Mouse (Mus musculus) fibroblast of lung, adult 2 months (primary cell): ENCODE results near the gene Trmt10a.

Experiments used
- DNase-seq: peaks from one replicate; pipeline ENCODE4 v3.0.0-alpha.2; 2011; ENCODE audit warnings: low read depth

The Trmt10a gene

DNA sequence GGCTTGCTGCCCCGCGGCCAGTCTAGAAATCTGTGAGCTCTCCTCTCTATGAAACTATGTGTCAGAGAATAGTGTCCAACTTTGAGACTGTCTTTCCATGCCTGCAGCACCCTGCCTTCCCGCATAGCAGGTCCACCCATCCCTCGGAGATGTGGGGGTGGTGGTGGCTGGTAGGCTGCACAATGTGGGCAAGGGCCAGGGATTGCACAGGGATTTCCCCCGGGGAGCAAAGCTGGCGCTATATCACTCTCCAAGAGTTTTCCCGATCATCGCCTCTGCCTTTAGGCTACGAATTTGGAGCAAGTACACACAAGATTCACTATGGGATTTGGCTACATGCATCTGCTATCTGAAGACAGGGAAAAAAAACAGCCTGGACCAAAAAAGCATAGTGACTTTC, 54.3 kb downstream of the Trmt10a start:
- DNase-seq, result no peak

DNA sequence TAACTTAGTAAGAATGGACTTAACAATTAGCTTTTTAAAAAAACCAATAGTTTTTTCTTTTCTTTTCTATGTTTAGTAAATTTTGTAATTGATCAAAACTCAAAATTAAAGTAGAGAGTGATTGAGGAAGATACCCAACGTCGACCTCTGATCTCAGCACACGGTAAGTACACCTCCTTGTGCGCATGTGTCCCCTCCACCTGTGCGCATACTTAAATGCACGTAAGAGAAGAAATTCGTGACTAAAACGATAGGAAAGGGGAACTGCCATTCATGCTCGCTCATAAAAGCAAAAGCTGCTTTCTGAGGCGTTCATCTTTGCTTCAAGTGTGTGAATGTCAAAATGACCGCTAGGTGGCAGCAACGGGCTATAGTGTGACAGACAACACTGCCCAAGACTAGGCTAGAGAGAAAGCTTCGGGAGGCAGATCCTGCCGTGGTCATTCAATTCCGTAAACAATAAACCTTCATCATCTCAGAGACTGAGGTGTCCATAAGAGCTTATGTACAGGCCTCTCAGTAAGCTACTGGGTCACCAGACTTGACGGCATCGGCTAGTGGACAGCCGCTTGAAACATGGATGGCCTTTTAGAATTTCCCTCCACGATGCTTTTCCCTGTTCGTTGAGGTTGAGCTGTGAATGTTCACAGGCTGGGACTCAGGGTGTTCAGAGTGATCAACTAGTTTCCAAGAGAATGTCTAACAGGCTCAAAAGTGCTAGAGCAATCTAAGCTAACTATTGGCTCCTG, 54.9 kb downstream of the Trmt10a start:
- peak; percentile 45 for DNase-seq

DNA sequence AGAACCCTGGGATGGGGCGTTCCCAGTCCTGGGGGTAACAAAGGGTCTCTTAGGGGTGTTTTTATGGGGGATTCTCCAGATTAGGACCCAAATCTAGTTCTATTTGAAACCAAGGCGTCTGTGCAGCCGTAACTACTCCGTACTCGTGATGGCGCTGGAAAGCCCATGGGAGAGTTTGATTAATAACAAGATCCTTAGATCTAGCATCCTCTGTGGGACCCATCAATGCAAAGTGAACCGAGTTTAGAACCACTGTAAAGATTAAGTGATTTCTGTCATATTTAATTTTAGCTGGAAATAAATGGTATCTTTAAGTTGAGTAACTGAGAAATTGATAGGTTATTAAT, 55.4 kb downstream of the Trmt10a start:
- DNase-seq, result no peak

DNA sequence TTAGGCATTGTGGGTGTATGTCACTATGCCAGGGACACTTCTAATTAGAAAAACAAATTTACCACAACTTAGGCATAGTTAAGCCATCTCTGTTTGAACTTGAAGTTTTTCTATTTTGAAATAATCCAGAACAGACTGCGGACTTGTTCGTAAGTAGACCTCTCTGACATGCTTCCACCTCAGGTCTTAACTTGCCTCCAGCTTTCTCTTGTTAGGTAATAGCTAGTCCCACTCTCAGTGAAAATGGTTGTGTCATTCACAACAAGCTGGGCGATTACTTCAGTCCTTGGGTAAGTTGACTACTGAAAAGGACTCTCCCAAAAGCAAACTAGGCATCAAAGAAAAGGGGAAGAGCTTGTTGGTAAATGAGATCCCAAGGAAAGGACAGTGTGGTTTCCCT, 65.6 kb downstream of the Trmt10a start:
- DNase-seq, result no peak
